Mouse (Mus musculus): ENCODE measurements around the gene Gucd1. TPM values are rescaled to one million over a fixed set of nuclear protein-coding genes. Genes with fewer than 3 reads are reported as not detected.
"Not testable (repeated sequence)": the region's sequence is repeated elsewhere in the genome, so short reads cannot be mapped to it uniquely, and the experiment has no call there.

Gucd1 gene
- total RNA-seq, 2 experiments from 2014 or later, result 43.8 to 45.5 TPM

GRCm38 (mm10) chr10:75441800-75442199, 76.0 kb downstream of the Gucd1 start:
- no peak for DNase-seq
- intact Hi-C loops (cut with DNase I), result loop anchor here (2.0 kb wide), 1 partner anchor 45 kb away; no protein-coding TSS in a partner anchor

GRCm38 (mm10) chr10:75440756-75441155, 77.0 kb downstream of the Gucd1 start:
- intact Hi-C loops (cut with DNase I), result loop anchor here (2.0 kb wide), 1 partner anchor 46 kb away; no protein-coding TSS in a partner anchor
- DNase-seq, result no peak

- intact Hi-C loops (cut with DNase I), result loop anchor here (5.0 kb wide), 1 partner anchor 47 kb away; no protein-coding TSS in a partner anchor
- peak; percentile 36 to 66 for DNase-seq
These were observed 78.5 kb downstream of the Gucd1 start for GRCm38 (mm10) chr10:75439211-75439811.

- intact Hi-C loops (cut with DNase I), result loop anchor here (5.0 kb wide), 1 partner anchor 46 kb away; no protein-coding TSS in a partner anchor
- DNase-seq, result peak; percentile 62 to 69
These were observed 79.5 kb downstream of the Gucd1 start for GRCm38 (mm10) chr10:75438132-75438810.

- intact Hi-C loops (cut with DNase I), result loop anchor here (2.0 to 5.0 kb wide), 3 partner anchors 45 to 182 kb away; no protein-coding TSS in a partner anchor
- no peak for DNase-seq
These were observed 80.5 kb downstream of the Gucd1 start for GRCm38 (mm10) chr10:75437284-75437683.

- peak; percentile 84 to 92 for DNase-seq
- intact Hi-C loops (cut with DNase I), result loop anchor here (1.0 to 5.0 kb wide), 5 partner anchors 44 to 254 kb away; no protein-coding TSS in a partner anchor
These were observed 81.1 kb downstream of the Gucd1 start for GRCm38 (mm10) chr10:75436604-75437217.

GRCm38 (mm10) chr10:75430633-75431032, 87.1 kb downstream of the Gucd1 start:
- intact Hi-C loops (cut with DNase I), result no loop called here
- DNase-seq, result no peak

GRCm38 (mm10) chr10:75430147-75430537, 87.6 kb downstream of the Gucd1 start:
- intact Hi-C loops (cut with DNase I), result no loop called here
- no peak for DNase-seq

GRCm38 (mm10) chr10:75429522-75430146, 88.1 kb downstream of the Gucd1 start:
- intact Hi-C loops (cut with DNase I), result no loop called here

GRCm38 (mm10) chr10:75429004-75429380, 88.8 kb downstream of the Gucd1 start:
- no peak for DNase-seq
- intact Hi-C loops (cut with DNase I), result no loop called here

More at GRCm38 (mm10) chr10:75429522-75430146, 88.1 kb downstream of the Gucd1 start:
- DNase-seq, result no peak

- DNase-seq, result no peak
- intact Hi-C loops (cut with DNase I), result no loop called here
These were observed 89.4 kb downstream of the Gucd1 start for GRCm38 (mm10) chr10:75428049-75429003.

- DNase-seq, result no peak
- intact Hi-C loops (cut with DNase I), result no loop called here
These were observed 93.3 kb downstream of the Gucd1 start for GRCm38 (mm10) chr10:75424498-75424901.

GRCm38 (mm10) chr10:75418747-75419146, 99.0 kb downstream of the Gucd1 start:
- DNase-seq, result no peak
- intact Hi-C loops (cut with DNase I), result no loop called here

GRCm38 (mm10) chr10:75417363-75418042, 100.3 kb downstream of the Gucd1 start:
- intact Hi-C loops (cut with DNase I), result no loop called here
- DNase-seq, result no peak

GRCm38 (mm10) chr10:75414925-75415324, 102.8 kb downstream of the Gucd1 start:
- intact Hi-C loops (cut with DNase I), result no loop called here
- no peak for DNase-seq

- DNase-seq, result no peak
These were observed 105.4 kb downstream of the Gucd1 start for GRCm38 (mm10) chr10:75412114-75413103.

GRCm38 (mm10) chr10:75411343-75412113, 106.2 kb downstream of the Gucd1 start:
- DNase-seq; intact Hi-C loops (cut with DNase I): not testable (repeated sequence)

More at GRCm38 (mm10) chr10:75412114-75413103, 105.4 kb downstream of the Gucd1 start:
- intact Hi-C loops (cut with DNase I), result no loop called here

All from heart, postnatal 14 days (tissue).